In genomic region chr7:96651626-96652341, GRCm38 (mm10) we compare ENCODE assay signal across 10 mouse cellular contexts.
DNase-seq lines count a peak whose midpoint lies in the region; ATAC-seq and TF ChIP-seq lines count a peak whose summit lies in the region.
"Had no signal": no experiment of that assay in that cellular context is flagged by ENCODE, and none has a peak within 500 bp of the region (broad histone marks: within the 10 kb centered on the region; RNA-seq: fewer than 3 reads in every experiment).

No protein-coding gene starts in this region.

- ATAC-seq in embryonic facial prominence, embryonic 14.5 days (ENCODE audit: low read depth) = peak; percentile 58
- ATAC-seq in hindbrain, postnatal 0 days = peak; percentile 54
- ATAC-seq in midbrain, embryonic 16.5 days = peak; percentile 49; the same call in 1 of the 2 replicates

- DNase-seq in heart, embryonic 10.5 days (ENCODE audit: low spot score) = no peak
- DNase-seq in heart, adult 18-20 months = no peak
- peak; percentile 36 for DNase-seq in embryonic facial prominence, embryonic 14.5 days (ENCODE audit: low spot score)
- peak; percentile 46 for DNase-seq in hindbrain, postnatal 0 days (ENCODE audit: low spot score)
- DNase-seq in layer of hippocampus, postnatal 36 days = no peak
- DNase-seq in gastrocnemius, adult 18-20 months (ENCODE audit: low spot score) = no peak
- no peak for DNase-seq in layer of hippocampus, adult 2 months (ENCODE audit: low spot score in 2 of 2)

- no peak overlapping the region for H3K4me3 ChIP-seq in heart, embryonic 10.5 days
- no peak overlapping the region for H3K4me3 ChIP-seq in embryonic facial prominence, embryonic 14.5 days (ENCODE audit: low read depth, low read length)
- no peak overlapping the region for H3K4me3 ChIP-seq in hindbrain, postnatal 0 days (ENCODE audit: low read length)
- H3K4me3 ChIP-seq in midbrain, embryonic 16.5 days (ENCODE audit: low read depth, low read length) = no peak overlapping the region
- no peak overlapping the region for H3K4me3 ChIP-seq in layer of hippocampus, adult 2 months
- H3K4me3 ChIP-seq: erythroblast, embryonic 14.5 days had no signal

- WGBS in heart, embryonic 10.5 days = 28% methylated on average over 6 of the region's 6 CpGs
- WGBS in embryonic facial prominence, embryonic 14.5 days = 29% methylated on average over 6 of the region's 6 CpGs
- 30% methylated on average over 6 of the region's 6 CpGs for WGBS in hindbrain, postnatal 0 days
- 33% methylated on average over 6 of the region's 6 CpGs for WGBS in midbrain, embryonic 16.5 days

- no peaks in the 10 kb centered on the region for H3K9me3 ChIP-seq in heart, embryonic 10.5 days
- no peaks in the 10 kb centered on the region for H3K9me3 ChIP-seq in embryonic facial prominence, embryonic 14.5 days (ENCODE audit: control insufficient read depth, low read length)
- no peaks in the 10 kb centered on the region for H3K9me3 ChIP-seq in hindbrain, postnatal 0 days (ENCODE audit: low read length)
- no peaks in the 10 kb centered on the region for H3K9me3 ChIP-seq in midbrain, embryonic 16.5 days (replicated peaks; ENCODE audit: control insufficient read depth, low read length, poor library complexity, severe bottlenecking)

- H3K27ac ChIP-seq in heart, embryonic 10.5 days = peak overlapping the region; percentile 70; the same call in 1 of the 2 replicates
- H3K27ac ChIP-seq in embryonic facial prominence, embryonic 14.5 days (replicated peaks; ENCODE audit: low read depth, low read length) = no peak overlapping the region; the same call in 1 of the 2 replicates
- no peak overlapping the region for H3K27ac ChIP-seq in hindbrain, postnatal 0 days
- H3K27ac ChIP-seq in midbrain, embryonic 16.5 days (ENCODE audit: low read length) = no peak overlapping the region
- H3K27ac ChIP-seq in layer of hippocampus, adult 2 months = no peak overlapping the region

- no peak overlapping the region for H3K4me2 ChIP-seq in embryonic facial prominence, embryonic 14.5 days (ENCODE audit: low read depth, low read length)
- no peak overlapping the region for H3K4me2 ChIP-seq in hindbrain, postnatal 0 days (ENCODE audit: low read depth, low read length)
- H3K4me2 ChIP-seq in midbrain, embryonic 16.5 days (ENCODE audit: low read length) = no peak overlapping the region

- peaks cover 90% of the 10 kb centered on the region for H3K27me3 ChIP-seq in heart, embryonic 10.5 days (ENCODE audit: insufficient read depth, poor library complexity, severe bottlenecking)
- no peaks in the 10 kb centered on the region for H3K27me3 ChIP-seq in embryonic facial prominence, embryonic 14.5 days (replicated peaks; ENCODE audit: control insufficient read depth, insufficient read depth, low read length)
- H3K27me3 ChIP-seq in hindbrain, postnatal 0 days (ENCODE audit: insufficient read depth, low read length) = no peaks in the 10 kb centered on the region
- no peaks in the 10 kb centered on the region for H3K27me3 ChIP-seq in midbrain, embryonic 16.5 days (ENCODE audit: control insufficient read depth, insufficient read depth, low read depth, low read length)
- H3K27me3 ChIP-seq: CH12.LX had no signal

- H3K9ac ChIP-seq in embryonic facial prominence, embryonic 14.5 days (ENCODE audit: low read depth, low read length) = no peak overlapping the region
- H3K9ac ChIP-seq in hindbrain, postnatal 0 days (replicated peaks; ENCODE audit: low read length) = no peak overlapping the region
- H3K9ac ChIP-seq in midbrain, embryonic 16.5 days (ENCODE audit: low read depth, low read length) = no peak overlapping the region

- no peaks in the 10 kb centered on the region for H3K36me3 ChIP-seq in heart, embryonic 10.5 days
- H3K36me3 ChIP-seq in embryonic facial prominence, embryonic 14.5 days (ENCODE audit: control insufficient read depth, insufficient read depth, low read length) = no peaks in the 10 kb centered on the region
- H3K36me3 ChIP-seq in hindbrain, postnatal 0 days (ENCODE audit: insufficient read depth, low read length) = no peaks in the 10 kb centered on the region
- no peaks in the 10 kb centered on the region for H3K36me3 ChIP-seq in midbrain, embryonic 16.5 days (ENCODE audit: control insufficient read depth, insufficient read depth, low read length)

- H3K4me1 ChIP-seq in heart, embryonic 10.5 days = peaks cover 85% of the 10 kb centered on the region
- peaks cover 41% of the 10 kb centered on the region for H3K4me1 ChIP-seq in embryonic facial prominence, embryonic 14.5 days (ENCODE audit: control insufficient read depth, insufficient read depth, low read length)
- peaks cover 14% of the 10 kb centered on the region for H3K4me1 ChIP-seq in hindbrain, postnatal 0 days (ENCODE audit: insufficient read depth, low read length)
- peaks cover 24% of the 10 kb centered on the region for H3K4me1 ChIP-seq in midbrain, embryonic 16.5 days (ENCODE audit: control insufficient read depth, insufficient read depth, low read length)

- no peak for TF ChIP-seq CTCF in hindbrain, postnatal 0 days (IDR thresholded peaks at IDR 0.05; ENCODE audit: low read depth)
- TF ChIP-seq CTCF in layer of hippocampus, adult 2 months (conservative IDR thresholded peaks at IDR 0.05) = no peak

Comparison
In these comparisons a context has a peak if more than half of its experiments do, and no peak if none do; other contexts are left out.
1. DNase-seq: peak in embryonic facial prominence, embryonic 14.5 days (single experiment) and hindbrain, postnatal 0 days (single experiment); none in heart, embryonic 10.5 days (single experiment), heart, adult 18-20 months (0 of 2), layer of hippocampus, postnatal 36 days (0 of 2), gastrocnemius, adult 18-20 months (single experiment) and layer of hippocampus, adult 2 months (0 of 2).
2. Peak in every context shown above with its lines, with median percentiles within 50 percentile points of each other: ATAC-seq.